Mouse (Mus musculus) layer of hippocampus, postnatal 25 days (tissue): ENCODE results near the gene Trappc3. TPM values are rescaled to one million over a fixed set of nuclear protein-coding genes. Genes with fewer than 3 reads are reported as not detected.
"Not testable (repeated sequence)": the region's sequence is repeated elsewhere in the genome, so short reads cannot be mapped to it uniquely, and the experiment has no call there.

Source experiments
- DNase-seq, 2 experiments: peaks; one replicate each; pipeline ENCODE4 v3.0.0; 2022; ENCODE audit warnings: mixed read lengths in 2 of 2, low spot score in 1 of 2; ENCODE audit errors: extremely low spot score in 1 of 2
- total RNA-seq, 2 experiments: library from RNA; stranded (reverse); gene quantifications; 2 replicates each; pipeline ENCODE4 v1.2.3; 2021

Gene Trappc3
- total RNA-seq = 10 to 100 TPM; 84.7 to 84.9 TPM

- peak; percentile 98 to 100 for DNase-seq
Measured at GRCm38 (mm10) chr4:126262119-126262807, at the start of gene Trappc3. Gene Trappc3 (plus strand): TSS chr4:126262325.

GRCm38 (mm10) chr4:126217771-126218170 is 44.4 kb upstream of the Trappc3 start:
- no peak for DNase-seq

- not testable (repeated sequence) for DNase-seq
Measured at GRCm38 (mm10) chr4:126219540-126219939, 42.6 kb upstream of the Trappc3 start.

GRCm38 (mm10) chr4:126220045-126220444 is 42.1 kb upstream of the Trappc3 start:
- DNase-seq = no peak

- no peak for DNase-seq
Measured at GRCm38 (mm10) chr4:126222631-126223030, 39.5 kb upstream of the Trappc3 start.

GRCm38 (mm10) chr4:126226640-126227039 is 35.5 kb upstream of the Trappc3 start:
- no peak for DNase-seq

- peak; percentile 83 to 97 for DNase-seq
Measured at GRCm38 (mm10) chr4:126227077-126227761, 34.9 kb upstream of the Trappc3 start.

GRCm38 (mm10) chr4:126228144-126228543 is 34.0 kb upstream of the Trappc3 start:
- no peak for DNase-seq

- no peak for DNase-seq
Measured at GRCm38 (mm10) chr4:126229900-126230299, 32.2 kb upstream of the Trappc3 start.

GRCm38 (mm10) chr4:126233676-126234308 is 28.3 kb upstream of the Trappc3 start:
- no peak for DNase-seq

- no peak for DNase-seq
Measured at GRCm38 (mm10) chr4:126234496-126235175, 27.5 kb upstream of the Trappc3 start.

- DNase-seq = no peak
Measured at GRCm38 (mm10) chr4:126235191-126235590, 26.9 kb upstream of the Trappc3 start.

- no peak for DNase-seq
Measured at GRCm38 (mm10) chr4:126236467-126237280, 25.5 kb upstream of the Trappc3 start.

GRCm38 (mm10) chr4:126237721-126238242 is 24.3 kb upstream of the Trappc3 start:
- DNase-seq = no peak

- DNase-seq = no peak
Measured at GRCm38 (mm10) chr4:126239862-126240475, 22.2 kb upstream of the Trappc3 start.

- DNase-seq = peak in 1 of 2 experiments; percentile 5
Measured at GRCm38 (mm10) chr4:126241956-126242355, 20.2 kb upstream of the Trappc3 start.

GRCm38 (mm10) chr4:126242510-126242909 is 19.6 kb upstream of the Trappc3 start:
- DNase-seq = peak in 1 of 2 experiments; percentile 5

- no peak for DNase-seq
Measured at GRCm38 (mm10) chr4:126246202-126246889, 15.8 kb upstream of the Trappc3 start.
